Mouse (Mus musculus) left cerebral cortex, adult 9 months (tissue): Measurements from ENCODE around the gene BC005561.
A peak's percentile ranks its signal among the peaks of the same experiment; 100 is the strongest.
"Not testable (repeated sequence)": the region's sequence is repeated elsewhere in the genome, so short reads cannot be mapped to it uniquely, and the experiment has no call there.

Experiments
- DNase-seq, 2 experiments: peaks; one replicate each; pipeline ENCODE4 v3.0.0; 2022; ENCODE audit warnings: low spot score in 2 of 2

The BC005561 gene

GRCm38 (mm10) chr5:104508195-104508891 is at the start of gene BC005561:
Gene BC005561 (plus strand): TSS chr5:104508352.
- DNase-seq = peak; percentile 20 to 73

- peak in 1 of 2 experiments; percentile 57 for DNase-seq
Observed at GRCm38 (mm10) chr5:104458832-104459705, 49.1 kb upstream of the BC005561 start, which contains the start of gene Pkd2. Gene Pkd2 (plus strand): TSS chr5:104459450.

- DNase-seq = peak in 1 of 2 experiments; percentile 69
Observed at GRCm38 (mm10) chr5:104459706-104460455, 48.3 kb upstream of the BC005561 start.

GRCm38 (mm10) chr5:104460456-104460838 is 47.7 kb upstream of the BC005561 start:
- DNase-seq = no peak

GRCm38 (mm10) chr5:104460856-104461255 is 47.3 kb upstream of the BC005561 start:
- DNase-seq = no peak

GRCm38 (mm10) chr5:104465279-104465678 is 42.9 kb upstream of the BC005561 start:
- DNase-seq = no peak

GRCm38 (mm10) chr5:104465731-104466130 is 42.4 kb upstream of the BC005561 start:
- DNase-seq = peak in 1 of 2 experiments; percentile 22

GRCm38 (mm10) chr5:104466816-104467215 is 41.3 kb upstream of the BC005561 start:
- no peak for DNase-seq

GRCm38 (mm10) chr5:104468586-104468985 is 39.6 kb upstream of the BC005561 start:
- no peak for DNase-seq

- DNase-seq = no peak
Observed at GRCm38 (mm10) chr5:104470981-104471391, 37.2 kb upstream of the BC005561 start.

- DNase-seq = no peak
Observed at GRCm38 (mm10) chr5:104472371-104472770, 35.8 kb upstream of the BC005561 start.

- no peak for DNase-seq
Observed at GRCm38 (mm10) chr5:104480367-104480766, 27.8 kb upstream of the BC005561 start.

- DNase-seq = no peak
Observed at GRCm38 (mm10) chr5:104482856-104483255, 25.3 kb upstream of the BC005561 start.

- no peak for DNase-seq
Observed at GRCm38 (mm10) chr5:104491561-104491960, 16.6 kb upstream of the BC005561 start.

GRCm38 (mm10) chr5:104504883-104505282 is 3.3 kb upstream of the BC005561 start:
- no peak for DNase-seq

- no peak for DNase-seq
Observed at GRCm38 (mm10) chr5:104507829-104508194, 340 bp upstream of the BC005561 start.

GRCm38 (mm10) chr5:104511211-104511610 is 3.1 kb downstream of the BC005561 start:
- no peak for DNase-seq

GRCm38 (mm10) chr5:104538612-104539011 is 30.5 kb downstream of the BC005561 start:
- no peak for DNase-seq

GRCm38 (mm10) chr5:104539331-104539730 is 31.2 kb downstream of the BC005561 start:
- DNase-seq = no peak

- DNase-seq = not testable (repeated sequence)
Observed at GRCm38 (mm10) chr5:104568079-104568478, 59.9 kb downstream of the BC005561 start.

GRCm38 (mm10) chr5:104570766-104571165 is 62.6 kb downstream of the BC005561 start:
- DNase-seq = peak in 1 of 2 experiments; percentile 17
